Mouse (Mus musculus): ENCODE results near the gene Plin4.

GRCm38 (mm10) chr17:56153643-56154042 is 44.0 kb upstream of the Plin4 start:
- TF ChIP-seq CTCF (conservative IDR thresholded peaks at IDR 0.05 in 1 of 2, IDR thresholded peaks at IDR 0.05 in 1 of 2; ENCODE audit: low read depth in 2 of 2, low read length in 2 of 2): no peak
- no peak for TF ChIP-seq ETS1 (conservative IDR thresholded peaks at IDR 0.05; ENCODE audit: low read depth, low read length)
